Mouse (Mus musculus) G1E (cell line): ENCODE data around the gene Pacs2.

ENCODE experiments used
- CTCF ChIP-seq: IDR thresholded peaks from 2 replicates; pipeline ENCODE4 v1.5.1; 2012; ENCODE audit warnings: low read depth, low read length, inconsistent platforms, mixed read lengths
- GATA1 ChIP-seq: IDR thresholded peaks from 2 replicates; pipeline ENCODE4 v1.6.1; 2012; ENCODE audit warnings: borderline replicate concordance, low read length, inconsistent platforms, mixed read lengths
- GATA2 ChIP-seq: IDR thresholded peaks from 2 replicates; pipeline ENCODE4 v1.6.1; 2012; ENCODE audit warnings: low read depth, low read length, inconsistent platforms, borderline replicate concordance
- POLR2AphosphoS5 ChIP-seq: IDR thresholded peaks from 2 replicates; pipeline ENCODE4 v1.6.1; 2012; ENCODE audit warnings: low read depth, low read length, inconsistent platforms; ENCODE audit not compliant: insufficient replicate concordance
- TAL1 ChIP-seq: conservative IDR thresholded peaks from 2 replicates; pipeline ENCODE4 v1.6.1; 2012; ENCODE audit warnings: low read depth, low read length, inconsistent platforms, mixed read lengths

DNA sequence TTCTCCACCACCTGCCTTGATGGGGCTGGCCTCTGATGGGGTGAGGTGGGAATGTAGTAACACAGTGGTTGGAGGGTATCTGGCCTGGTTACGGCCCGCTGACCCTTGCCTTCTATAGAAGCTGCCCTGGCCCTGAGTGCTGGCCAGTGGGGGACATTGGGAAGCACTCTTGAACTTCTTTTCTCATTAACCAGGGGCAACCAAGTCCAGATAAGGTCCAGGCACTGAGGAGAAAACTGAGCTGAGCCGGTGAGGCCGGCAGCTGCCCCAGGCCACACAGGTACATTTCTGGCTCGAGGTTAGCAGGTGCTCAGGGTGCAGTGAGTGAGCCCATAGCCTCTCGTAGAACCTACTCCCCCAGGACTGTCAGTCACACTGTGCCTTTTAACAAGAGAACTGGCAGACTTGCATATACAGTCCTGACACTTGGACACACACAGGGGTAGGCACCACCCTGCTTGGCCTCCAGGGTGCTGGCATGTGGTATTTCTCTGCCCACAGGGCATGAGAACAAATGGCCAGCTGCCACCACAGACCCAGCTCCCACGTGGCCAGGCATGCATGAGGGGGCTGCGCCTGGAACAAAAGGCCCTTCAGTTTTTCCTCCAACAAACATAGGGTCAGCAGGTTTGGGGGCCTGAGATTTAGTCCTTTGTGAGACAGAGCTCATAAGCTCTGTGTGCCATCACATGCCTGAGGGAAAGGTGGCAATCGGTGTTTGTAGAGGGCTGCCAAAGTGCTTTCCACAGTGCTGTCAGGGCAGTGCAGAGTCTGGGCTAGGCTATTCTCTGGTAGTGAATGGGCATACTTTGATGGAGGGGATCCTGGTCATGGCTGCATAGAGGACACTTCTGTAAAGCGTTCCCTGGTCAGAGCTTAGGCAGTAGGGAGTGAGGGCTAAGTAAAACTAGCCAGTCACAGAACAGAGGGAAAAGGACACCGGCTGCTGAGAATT is 18.3 kb downstream of the Pacs2 start:
- TF ChIP-seq CTCF (no peak), POLR2AphosphoS5 (no peak), TAL1 (no peak), GATA1 (no peak), GATA2 (no peak)
